Mouse (Mus musculus) spleen, adult 2 months (tissue): ENCODE data around the gene Dpy19l1.

Experiments
- CTCF ChIP-seq: fragments of 200-500 bp; IDR thresholded peaks from 2 replicates; pipeline ENCODE4 v1.5.1; 2011; ENCODE audit warnings: mild to moderate bottlenecking, inconsistent platforms; ENCODE audit not compliant: insufficient read depth, insufficient read length, insufficient replicate concordance; ENCODE audit errors: extremely low read depth
- POLR2A ChIP-seq: fragments of 200-500 bp; IDR thresholded peaks from 2 replicates; pipeline ENCODE4 v1.6.1; 2011; ENCODE audit warnings: low read depth, low read length, inconsistent platforms

GRCm38 (mm10) chr9:24513290-24514077 lies 10.5 kb upstream of the Dpy19l1 start:
- no peak for TF ChIP-seq CTCF
- TF ChIP-seq POLR2A: no peak
